9 mouse cellular contexts compared by ENCODE assay signal in genomic region chr9:85841891-85842290, GRCm38 (mm10). TPM values are rescaled to one million over a fixed set of nuclear protein-coding genes. Genes with fewer than 3 reads are reported as not detected.
DNase-seq lines count a peak whose midpoint lies in the region; ATAC-seq lines count a peak whose summit lies in the region.
"Had no signal": no experiment of that assay in that cellular context is flagged by ENCODE, and none has a peak within 500 bp of the region (broad histone marks: within the 10 kb centered on the region; RNA-seq: fewer than 3 reads in every experiment).

No protein-coding gene starts in this region.

- intact Hi-C loops in left cerebral cortex, postnatal 25 days (cut with DNase I): loop anchor here (5.0 kb wide), 1 partner anchor 605 kb away; no protein-coding TSS in a partner anchor

- peak overlapping the region; percentile 99 for H3K4me2 ChIP-seq in stomach, embryonic 15.5 days

- H3K36me3 ChIP-seq in forebrain, embryonic 10.5 days (replicated peaks): peaks cover 11% of the 10 kb centered on the region
- H3K36me3 ChIP-seq in hindbrain, embryonic 10.5 days: peaks cover 14% of the 10 kb centered on the region
- H3K36me3 ChIP-seq in midbrain, embryonic 10.5 days: peaks cover 21% of the 10 kb centered on the region
- no peaks in the 10 kb centered on the region for H3K36me3 ChIP-seq in stomach, embryonic 15.5 days

- H3K27me3 ChIP-seq in forebrain, embryonic 10.5 days (ENCODE audit: poor library complexity, severe bottlenecking): peaks cover 38% of the 10 kb centered on the region
- peaks cover 19% of the 10 kb centered on the region for H3K27me3 ChIP-seq in hindbrain, embryonic 10.5 days (ENCODE audit: insufficient read depth, poor library complexity, severe bottlenecking)
- H3K27me3 ChIP-seq in midbrain, embryonic 10.5 days (ENCODE audit: low read depth, poor library complexity, severe bottlenecking): peaks cover 17% of the 10 kb centered on the region
- H3K27me3 ChIP-seq in stomach, embryonic 15.5 days (replicated peaks): peaks cover 5% of the 10 kb centered on the region; the same call in 1 of the 2 replicates

- WGBS in forebrain, embryonic 10.5 days: under 1% methylated on average over 16 of the region's 16 CpGs
- WGBS in hindbrain, embryonic 10.5 days: under 1% methylated on average over 16 of the region's 16 CpGs
- 0% methylated on average over 16 of the region's 16 CpGs for WGBS in midbrain, embryonic 10.5 days
- under 1% methylated on average over 16 of the region's 16 CpGs for WGBS in stomach, embryonic 15.5 days

- H3K4me1 ChIP-seq in forebrain, embryonic 10.5 days: peaks cover 37% of the 10 kb centered on the region
- peaks cover 33% of the 10 kb centered on the region for H3K4me1 ChIP-seq in hindbrain, embryonic 10.5 days (replicated peaks)
- H3K4me1 ChIP-seq in midbrain, embryonic 10.5 days: peaks cover 45% of the 10 kb centered on the region
- 0 out of 2 replicates have a peak, but pooled peaks cover 9% of the 10 kb centered on the region for H3K4me1 ChIP-seq in stomach, embryonic 15.5 days

- DNase-seq in testis, postnatal 10 days (ENCODE audit: low spot score): peak; percentile 56
- DNase-seq in testis, postnatal 14 days (ENCODE audit: low spot score): no peak
- peak; percentile 62 for DNase-seq in forebrain, embryonic 10.5 days (ENCODE audit: extremely low spot score, low spot score)
- peak; percentile 60 for DNase-seq in hindbrain, embryonic 10.5 days (ENCODE audit: low spot score)
- peak; percentile 23 to 58 for DNase-seq in left cerebral cortex, postnatal 25 days (ENCODE audit: low spot score in 2 of 2)
- DNase-seq in midbrain, embryonic 10.5 days (ENCODE audit: low spot score): peak; percentile 68

- H3K9me3 ChIP-seq in forebrain, embryonic 10.5 days: no peaks in the 10 kb centered on the region
- H3K9me3 ChIP-seq in hindbrain, embryonic 10.5 days: no peaks in the 10 kb centered on the region
- no peaks in the 10 kb centered on the region for H3K9me3 ChIP-seq in midbrain, embryonic 10.5 days (replicated peaks)
- no peaks in the 10 kb centered on the region for H3K9me3 ChIP-seq in stomach, embryonic 15.5 days

- peak overlapping the region; percentile 81 for H3K4me3 ChIP-seq in forebrain, embryonic 10.5 days
- H3K4me3 ChIP-seq in hindbrain, embryonic 10.5 days: peak overlapping the region; percentile 82
- peak overlapping the region; percentile 84 for H3K4me3 ChIP-seq in midbrain, embryonic 10.5 days
- H3K4me3 ChIP-seq in stomach, embryonic 15.5 days (replicated peaks): peak overlapping the region; percentile 69

- ATAC-seq in stomach, embryonic 15.5 days (ENCODE audit: insufficient read depth, low FRiP score, low read depth): no peak
- ATAC-seq in CD4-positive, CD25-positive, alpha-beta regulatory T cell, adult 4 months: no peak

- H3K9ac ChIP-seq in stomach, embryonic 15.5 days: peak overlapping the region; percentile 34; the same call in 1 of the 2 replicates

- H3K27ac ChIP-seq in forebrain, embryonic 10.5 days: peak overlapping the region; percentile 95
- H3K27ac ChIP-seq in hindbrain, embryonic 10.5 days: peak overlapping the region; percentile 94
- peak overlapping the region; percentile 97 for H3K27ac ChIP-seq in midbrain, embryonic 10.5 days (replicated peaks)
- H3K27ac ChIP-seq in stomach, embryonic 15.5 days: peak overlapping the region; percentile 73
- H3K27ac ChIP-seq: macrophage had no signal

RNA-seq across cellular contexts. Expression of gene Tpbg, which starts 0.3 kb away (rescaled TPM):
- 24.9 and 25.8 TPM in 2 replicates for polyA plus RNA-seq in forebrain, embryonic 10.5 days (2016; fragmentation: Nextera tagmentation; extraction: Ambion mirVana)
- 25.7 and 32.0 TPM in 2 replicates for polyA plus RNA-seq in hindbrain, embryonic 10.5 days (2016; fragmentation: Nextera tagmentation; extraction: Ambion mirVana)
- total RNA-seq in left cerebral cortex, postnatal 25 days (2021): 10 to 100 TPM; 23.8 to 27.1 TPM
- 37.6 and 42.0 TPM in 2 replicates for polyA plus RNA-seq in midbrain, embryonic 10.5 days (2016; fragmentation: Nextera tagmentation; extraction: Ambion mirVana)
- 9.8 and 10.1 TPM in 2 replicates for polyA plus RNA-seq in stomach, embryonic 15.5 days (2015; fragmentation: Nextera tagmentation; extraction: Ambion mirVana)
- polyA plus RNA-seq in CD4-positive, CD25-positive, alpha-beta regulatory T cell, adult 4 months (2017; shearing (Covaris generic)): not detected
- polyA plus RNA-seq: macrophage had no signal

Comparison
In these comparisons a context has a peak if more than half of its experiments do, and no peak if none do; other contexts are left out.
1. RNA of gene Tpbg, which starts 0.3 kb away (polyA plus RNA-seq): 37.6 to 42.0 TPM in midbrain, embryonic 10.5 days, 25.7 to 32.0 TPM in hindbrain, embryonic 10.5 days, 24.9 to 25.8 TPM in forebrain, embryonic 10.5 days and 9.8 to 10.1 TPM in stomach, embryonic 15.5 days; not detected in CD4-positive, CD25-positive, alpha-beta regulatory T cell, adult 4 months; every median in the first group is over 10 times any median in the second.
2. Peak in every context shown above with its lines, with median percentiles within 50 percentile points of each other: H3K27ac ChIP-seq and H3K4me3 ChIP-seq.